Mouse (Mus musculus) right cerebral cortex, postnatal 4 days (tissue): ENCODE data around the gene Glt28d2.

Experiments
- DNase-seq: peaks from one replicate; pipeline ENCODE4 v3.0.0-alpha.2; 2022

Glt28d2 gene

DNA sequence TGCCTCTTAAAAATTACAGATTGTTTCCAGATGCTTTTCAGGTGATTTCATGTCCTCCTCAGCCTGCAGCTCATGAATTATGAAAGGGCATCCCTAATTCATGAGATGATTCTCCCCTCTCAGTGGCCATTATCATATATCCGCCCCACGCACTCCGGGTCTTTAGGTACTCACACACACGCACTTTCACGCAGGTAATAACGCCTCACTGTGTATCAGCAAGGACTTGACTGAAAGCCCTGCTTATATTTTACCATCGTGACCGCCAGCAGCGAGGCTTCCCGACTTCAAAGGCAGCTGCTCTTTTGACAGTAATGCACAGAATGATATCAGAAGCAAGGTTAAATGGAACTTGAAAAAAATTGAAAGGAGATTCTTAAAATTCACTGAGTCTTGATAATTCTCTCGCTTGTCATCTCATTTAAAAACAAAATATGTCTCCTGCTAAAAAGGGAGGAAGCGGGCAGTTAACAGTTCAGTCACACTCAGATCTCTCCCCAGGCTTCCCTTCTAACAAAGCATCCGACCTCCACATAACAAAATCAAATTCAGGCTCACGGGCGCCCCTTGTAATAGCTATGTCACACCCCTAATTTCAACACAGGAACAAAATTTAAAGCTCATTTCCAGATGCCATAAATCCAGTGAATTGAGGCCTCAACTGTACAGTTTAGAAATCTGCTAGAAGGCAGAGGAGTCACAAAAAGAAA lies 66.3 kb downstream of the Glt28d2 start:
- DNase-seq: no peak
